Mouse (Mus musculus): ENCODE measurements around the gene Scube3. TPM values are rescaled to one million over a fixed set of nuclear protein-coding genes. Genes with fewer than 3 reads are reported as not detected.

Gene Scube3
- polyA plus RNA-seq, 1 experiment: 1.6 TPM

GRCm38 (mm10) chr17:28133193-28133592 lies 8.7 kb upstream of the Scube3 start:
- DNase-seq (ENCODE audit: low spot score): peak; percentile 33

- no peak for DNase-seq (ENCODE audit: low spot score)
These were observed 6.4 kb upstream of the Scube3 start for GRCm38 (mm10) chr17:28135496-28135895.

- DNase-seq (ENCODE audit: low spot score): no peak
These were observed 5.7 kb upstream of the Scube3 start for GRCm38 (mm10) chr17:28136266-28136665.

GRCm38 (mm10) chr17:28138013-28138412 lies 3.9 kb upstream of the Scube3 start:
- DNase-seq (ENCODE audit: low spot score): no peak

GRCm38 (mm10) chr17:28138685-28139084 lies 3.3 kb upstream of the Scube3 start:
- DNase-seq (ENCODE audit: low spot score): no peak

GRCm38 (mm10) chr17:28140431-28141204 lies 1.3 kb upstream of the Scube3 start:
- DNase-seq (ENCODE audit: low spot score): no peak

GRCm38 (mm10) chr17:28141205-28141650 lies 713 bp upstream of the Scube3 start:
- no peak for DNase-seq (ENCODE audit: low spot score)

GRCm38 (mm10) chr17:28142700-28143610 lies 1.0 kb downstream of the Scube3 start:
- no peak for DNase-seq (ENCODE audit: low spot score)

- DNase-seq (ENCODE audit: low spot score): no peak
These were observed 1.8 kb downstream of the Scube3 start for GRCm38 (mm10) chr17:28143751-28144150.

- DNase-seq (ENCODE audit: low spot score): no peak
These were observed 2.3 kb downstream of the Scube3 start for GRCm38 (mm10) chr17:28144241-28144640.

GRCm38 (mm10) chr17:28148288-28148687 lies 6.3 kb downstream of the Scube3 start:
- DNase-seq (ENCODE audit: low spot score): no peak

GRCm38 (mm10) chr17:28149734-28150133 lies 7.8 kb downstream of the Scube3 start:
- DNase-seq (ENCODE audit: low spot score): no peak

- no peak for DNase-seq (ENCODE audit: low spot score)
These were observed 8.5 kb downstream of the Scube3 start for GRCm38 (mm10) chr17:28150456-28150855.

- DNase-seq (ENCODE audit: low spot score): no peak
These were observed 11.2 kb downstream of the Scube3 start for GRCm38 (mm10) chr17:28153095-28153494.

- no peak for DNase-seq (ENCODE audit: low spot score)
These were observed 13.0 kb downstream of the Scube3 start for GRCm38 (mm10) chr17:28154970-28155369.

GRCm38 (mm10) chr17:28160361-28160760 lies 18.4 kb downstream of the Scube3 start:
- DNase-seq (ENCODE audit: low spot score): no peak

GRCm38 (mm10) chr17:28161310-28161881 lies 19.5 kb downstream of the Scube3 start:
- DNase-seq (ENCODE audit: low spot score): no peak

GRCm38 (mm10) chr17:28163666-28164065 lies 21.7 kb downstream of the Scube3 start:
- peak; percentile 70 for DNase-seq (ENCODE audit: low spot score)

- no peak for DNase-seq (ENCODE audit: low spot score)
These were observed 28.7 kb downstream of the Scube3 start for GRCm38 (mm10) chr17:28170460-28171305.

GRCm38 (mm10) chr17:28172690-28173089 lies 30.7 kb downstream of the Scube3 start:
- DNase-seq (ENCODE audit: low spot score): no peak

GRCm38 (mm10) chr17:28176775-28177539 lies 35.0 kb downstream of the Scube3 start, which contains the start of gene Zfp523:
Gene Zfp523, plus strand, starts transcription at chr17:28177129.
- DNase-seq (ENCODE audit: low spot score): peak; percentile 88

All from urinary bladder, adult 2 months (tissue).